Mouse (Mus musculus) heart, embryonic 16.5 days (tissue): ENCODE results near the gene St7. TPM values are rescaled to one million over a fixed set of nuclear protein-coding genes. Genes with fewer than 3 reads are reported as not detected.
A peak's percentile ranks its signal among the peaks of the same experiment; 100 is the strongest.

Source experiments
- ATAC-seq: fragments of 200-750 bp; cut with Nextera tagmentation; replicated peaks from 2 replicates; pipeline ENCODE4 v1.8.0; 2017; ENCODE audit warnings: moderate number of reproducible peaks; ENCODE audit not compliant: insufficient read depth, low FRiP score; ENCODE audit errors: extremely low read depth
- H3K27ac ChIP-seq: fragments of 300-500 bp; sonication (generic); 2 replicates; pipeline ENCODE4 v1.5.1; 2014; ENCODE audit warnings: mild to moderate bottlenecking, low read length, control low read depth, moderate library complexity
- H3K27me3 ChIP-seq: fragments of 300-500 bp; sonication (generic); 2 replicates; pipeline ENCODE4 v1.6.1; 2014; ENCODE audit warnings: low read length, mixed read lengths; ENCODE audit not compliant: control insufficient read depth, insufficient read depth
- H3K36me3 ChIP-seq: fragments of 300-500 bp; sonication (generic); 2 replicates; pipeline ENCODE4 v1.6.1; 2014; ENCODE audit not compliant: control insufficient read depth, insufficient read depth
- H3K4me1 ChIP-seq: fragments of 300-500 bp; sonication (generic); 2 replicates; pipeline ENCODE4 v1.6.1; 2014; ENCODE audit warnings: low read length, mixed read lengths; ENCODE audit not compliant: control insufficient read depth, insufficient read depth
- H3K4me2 ChIP-seq: fragments of 300-500 bp; sonication (generic); 2 replicates; pipeline ENCODE4 v1.6.1; 2014; ENCODE audit warnings: low read depth, mild to moderate bottlenecking, control low read depth, low read length
- H3K4me3 ChIP-seq: fragments of 300-500 bp; sonication (generic); 2 replicates; pipeline ENCODE4 v1.5.1; 2014; ENCODE audit warnings: mild to moderate bottlenecking, control low read depth, low read length
- H3K9ac ChIP-seq: fragments of 300-500 bp; sonication (generic); 2 replicates; pipeline ENCODE4 v1.6.1; 2014; ENCODE audit warnings: low read length, control low read depth
- H3K9me3 ChIP-seq: fragments of 300-500 bp; sonication (generic); replicated peaks from 2 replicates; pipeline ENCODE4 v1.6.1; 2016; ENCODE audit warnings: low read length; ENCODE audit not compliant: control insufficient read depth
- WGBS: fragments of 180-500 bp; shearing (Covaris S2); extraction: QIAGEN DNeasy Blood & Tissue Kit; methylation state at CpG from one replicate; pipeline ENCODE4 v1.1.7; 2014; 5-methylcytosine and 5-hydroxymethylcytosine counted together
- polyA plus RNA-seq: library from polyadenylated mRNA; unstranded; fragments of >200 nt; fragmentation: Nextera tagmentation; extraction: Ambion mirVana; gene quantifications from 2 replicates; pipeline ENCODE4 v1.2.1, GENCODE M21; 2015

Gene St7
- polyA plus RNA-seq, 1 experiment from 2014 or later: 26.1 TPM

DNA sequence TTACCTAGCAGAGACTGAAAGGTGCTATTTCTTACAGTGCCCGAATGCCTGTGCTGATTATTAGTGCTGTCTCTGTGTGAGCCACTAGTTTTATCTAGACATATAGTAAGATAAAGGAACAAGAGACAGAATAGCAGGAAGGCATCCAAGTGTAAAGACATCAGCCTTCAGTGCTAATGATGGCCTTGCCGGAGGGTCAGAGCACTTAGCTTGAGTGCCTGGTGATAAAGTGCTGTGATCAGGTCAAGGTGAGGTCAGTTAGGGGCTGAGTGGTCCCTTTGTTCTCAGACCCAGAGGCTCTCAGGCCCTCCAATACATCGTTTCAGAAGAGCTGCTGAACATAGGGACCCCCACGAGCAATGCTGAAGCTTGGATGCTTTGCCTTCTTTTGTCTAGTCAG lies 113.8 kb downstream of the St7 start:
- ATAC-seq: no peak
- H3K4me1 ChIP-seq: peaks cover 10% of the 10 kb centered on the region
- H3K27ac ChIP-seq: no peak overlapping the region
- H3K27me3 ChIP-seq: no peaks in the 10 kb centered on the region
- H3K4me2 ChIP-seq: no peak overlapping the region
- H3K4me3 ChIP-seq: no peak overlapping the region
- H3K9me3 ChIP-seq: peaks cover 3% of the 10 kb centered on the region; the same call in 1 of the 2 replicates
- H3K9ac ChIP-seq: no peak overlapping the region
- 12% methylated on average over 4 of the region's 4 CpGs for WGBS
- no peaks in the 10 kb centered on the region for H3K36me3 ChIP-seq

- WGBS: 62% methylated on average over 2 of the region's 2 CpGs
- no peak overlapping the region for H3K27ac ChIP-seq
Measured at GRCm38 (mm10) chr6:17811063-17811462, 118.3 kb downstream of the St7 start.

DNA sequence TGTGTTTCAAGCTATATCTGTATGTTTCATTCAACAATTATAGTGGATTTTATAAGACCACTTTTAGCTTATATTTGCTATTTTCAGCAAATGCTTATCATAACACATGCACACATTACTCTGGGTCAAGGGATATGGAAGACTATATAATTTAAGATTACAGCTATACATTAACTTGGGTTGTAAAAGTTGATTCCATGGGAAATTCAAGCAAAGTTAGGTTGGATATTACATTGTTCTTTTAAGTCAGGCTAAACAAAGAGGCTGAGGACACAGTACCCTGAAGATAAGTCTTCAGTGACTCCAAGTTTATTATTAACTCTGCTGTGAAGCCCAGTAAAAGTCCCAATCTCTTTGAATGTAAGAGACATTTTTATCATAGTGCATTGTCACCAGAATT lies 118.8 kb downstream of the St7 start:
- ATAC-seq: no peak
- H3K4me2 ChIP-seq: no peak overlapping the region

More at GRCm38 (mm10) chr6:17811063-17811462, 118.3 kb downstream of the St7 start:
- ATAC-seq: no peak
- Histone ChIP-seq H3K4me3 (no peak overlapping the region), H3K9me3 (no peaks in the 10 kb centered on the region), H3K27me3 (no peaks in the 10 kb centered on the region), H3K9ac (no peak overlapping the region), H3K36me3 (no peaks in the 10 kb centered on the region), H3K4me2 (no peak overlapping the region), H3K4me1 (peaks cover 16% of the 10 kb centered on the region)

DNA sequence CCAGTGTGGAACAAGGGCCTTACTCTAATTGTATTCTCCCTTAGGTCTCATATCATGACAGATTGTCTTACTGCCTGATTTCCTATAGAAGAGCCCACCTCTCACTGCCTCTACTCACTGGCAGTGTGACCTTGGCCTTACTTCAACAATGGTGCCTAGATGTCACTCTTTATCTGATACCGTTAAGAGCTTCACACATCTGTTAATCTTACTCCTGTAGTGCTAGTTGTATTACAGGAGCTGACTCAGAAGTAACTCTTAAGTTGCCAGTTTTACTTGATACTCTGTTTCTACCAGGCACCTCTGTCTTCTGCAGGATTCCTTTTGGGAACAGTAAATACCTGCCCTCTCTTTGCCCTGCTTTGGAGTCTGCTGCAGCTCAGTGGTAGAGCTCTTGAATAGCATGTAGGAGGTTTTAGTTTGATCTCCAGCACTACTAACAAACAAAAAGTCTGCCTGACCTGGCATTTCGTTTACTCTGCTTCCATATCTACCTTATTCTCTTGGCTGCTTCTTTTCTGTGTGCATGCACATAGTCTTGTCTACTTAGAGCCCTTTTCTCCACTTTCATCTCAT lies 121.4 kb downstream of the St7 start:
- H3K9ac ChIP-seq: no peak overlapping the region
- no peak overlapping the region for H3K4me3 ChIP-seq
- 30% methylated on average over 2 of the region's 2 CpGs for WGBS
- no peak overlapping the region for H3K27ac ChIP-seq
- no peak overlapping the region for H3K4me2 ChIP-seq
- H3K9me3 ChIP-seq: no peaks in the 10 kb centered on the region
- H3K27me3 ChIP-seq: no peaks in the 10 kb centered on the region
- H3K36me3 ChIP-seq: no peaks in the 10 kb centered on the region
- peaks cover 16% of the 10 kb centered on the region for H3K4me1 ChIP-seq
- no peak for ATAC-seq

More for the DNA sequence above, 118.8 kb downstream of the St7 start:
- Histone ChIP-seq H3K36me3 (no peaks in the 10 kb centered on the region), H3K4me1 (peaks cover 14% of the 10 kb centered on the region), H3K9me3 (no peaks in the 10 kb centered on the region), H3K9ac (no peak overlapping the region), H3K27me3 (no peaks in the 10 kb centered on the region), H3K4me3 (no peak overlapping the region), H3K27ac (no peak overlapping the region)

- Histone ChIP-seq H3K27ac (no peak overlapping the region), H3K27me3 (no peaks in the 10 kb centered on the region), H3K4me3 (no peak overlapping the region), H3K4me2 (no peak overlapping the region), H3K9ac (no peak overlapping the region), H3K9me3 (no peaks in the 10 kb centered on the region), H3K4me1 (peaks cover 20% of the 10 kb centered on the region), H3K36me3 (no peaks in the 10 kb centered on the region)
- peak; percentile 45 for ATAC-seq
- WGBS: 15% methylated on average over 3 of the region's 3 CpGs
Measured at GRCm38 (mm10) chr6:17816865-17817435, 124.2 kb downstream of the St7 start.

GRCm38 (mm10) chr6:17823614-17824013 lies 130.9 kb downstream of the St7 start:
- H3K27me3 ChIP-seq: no peaks in the 10 kb centered on the region
- 94% methylated on average over 2 of the region's 2 CpGs for WGBS
- H3K4me1 ChIP-seq: peaks cover 12% of the 10 kb centered on the region
- no peak overlapping the region for H3K9ac ChIP-seq
- no peak overlapping the region for H3K27ac ChIP-seq
- no peaks in the 10 kb centered on the region for H3K9me3 ChIP-seq
- no peaks in the 10 kb centered on the region for H3K36me3 ChIP-seq
- no peak overlapping the region for H3K4me3 ChIP-seq
- ATAC-seq: no peak
- no peak overlapping the region for H3K4me2 ChIP-seq

DNA sequence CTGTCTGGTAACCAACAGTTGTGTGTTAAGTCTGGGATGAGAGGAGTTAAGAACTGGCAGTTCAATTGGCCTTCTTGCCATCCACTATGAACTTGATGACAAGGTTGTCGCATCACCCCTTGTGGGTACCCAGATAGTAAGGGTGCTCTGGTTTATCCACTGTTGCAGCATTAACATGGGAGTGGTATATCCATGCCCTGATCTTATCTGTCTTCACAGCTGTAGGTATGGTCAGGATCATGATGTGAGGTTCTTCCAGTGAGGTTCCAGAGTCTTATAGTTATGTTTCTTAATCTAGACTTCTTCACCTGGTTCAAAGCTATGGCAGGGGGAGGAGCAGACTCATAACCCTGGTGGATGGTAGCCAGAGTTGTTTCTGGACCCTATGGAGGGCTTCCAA lies 132.0 kb downstream of the St7 start:
- H3K9me3 ChIP-seq: no peaks in the 10 kb centered on the region
- H3K4me1 ChIP-seq: peaks cover 13% of the 10 kb centered on the region
- H3K36me3 ChIP-seq: no peaks in the 10 kb centered on the region
- no peak overlapping the region for H3K4me3 ChIP-seq
- H3K4me2 ChIP-seq: no peak overlapping the region
- WGBS: 97% methylated on average over 1 of the region's 1 CpGs
- no peak for ATAC-seq
- H3K27ac ChIP-seq: no peak overlapping the region
- H3K9ac ChIP-seq: no peak overlapping the region
- H3K27me3 ChIP-seq: no peaks in the 10 kb centered on the region

DNA sequence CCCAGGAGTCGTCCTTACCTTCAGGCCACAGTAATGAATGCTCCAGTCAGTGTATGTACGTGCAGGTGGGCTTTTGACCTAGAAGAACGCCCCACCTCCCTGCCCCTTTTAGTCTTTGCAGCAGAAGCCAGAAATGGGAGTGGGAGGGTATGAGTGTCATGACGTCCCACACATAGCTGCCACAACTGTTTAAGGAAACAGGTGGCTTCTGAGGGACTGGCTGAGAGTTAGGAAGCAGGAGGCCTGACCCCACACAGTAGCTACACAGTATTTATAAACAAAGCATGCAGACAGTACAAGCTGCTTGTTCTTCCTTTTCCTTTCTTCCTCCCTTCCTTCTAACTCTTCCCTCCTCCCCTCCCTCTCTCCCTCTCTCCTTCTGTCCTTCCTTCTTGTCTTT lies 135.6 kb downstream of the St7 start:
- no peak for ATAC-seq
- WGBS: 61% methylated on average over 4 of the region's 4 CpGs
- no peak overlapping the region for H3K9ac ChIP-seq
- peaks cover 10% of the 10 kb centered on the region; the same call in 1 of the 2 replicates for H3K36me3 ChIP-seq
- H3K27me3 ChIP-seq: no peaks in the 10 kb centered on the region
- no peak overlapping the region for H3K27ac ChIP-seq
- no peak overlapping the region for H3K4me2 ChIP-seq
- no peak overlapping the region for H3K4me3 ChIP-seq
- peaks cover 4% of the 10 kb centered on the region for H3K4me1 ChIP-seq
- peaks cover 7% of the 10 kb centered on the region for H3K9me3 ChIP-seq

GRCm38 (mm10) chr6:17829981-17830380 lies 137.2 kb downstream of the St7 start:
- Histone ChIP-seq H3K4me2 (no peak overlapping the region), H3K27ac (no peak overlapping the region), H3K4me1 (peaks cover 4% of the 10 kb centered on the region), H3K9ac (no peak overlapping the region), H3K27me3 (no peaks in the 10 kb centered on the region), H3K36me3 (peaks cover 10% of the 10 kb centered on the region; the same call in 1 of the 2 replicates), H3K4me3 (no peak overlapping the region), H3K9me3 (peaks cover 7% of the 10 kb centered on the region)
- ATAC-seq: no peak
- 96% methylated on average over 1 of the region's 1 CpGs for WGBS
